Mouse (Mus musculus) frontal cortex, postnatal 25 days (tissue): ENCODE data around the gene Cdca3.
"Not testable (repeated sequence)": the region's sequence is repeated elsewhere in the genome, so short reads cannot be mapped to it uniquely, and the experiment has no call there.

Source experiments
- DNase-seq, 2 experiments: peaks; one replicate each; pipeline ENCODE4 v3.0.0; 2022; ENCODE audit warnings: low spot score in 2 of 2

The Cdca3 gene

GRCm38 (mm10) chr6:124828868-124829798, at the start of gene Cdca3, which contains the start of gene Usp5:
Gene Cdca3, plus strand, starts transcription at chr6:124829547.
Gene Usp5, minus strand, starts transcription at chr6:124829484.
- DNase-seq, result peak; percentile 95 to 98

GRCm38 (mm10) chr6:124779984-124780416, 49.3 kb upstream of the Cdca3 start:
- DNase-seq, result no peak

GRCm38 (mm10) chr6:124780917-124781316, 48.4 kb upstream of the Cdca3 start:
- no peak for DNase-seq

DNA sequence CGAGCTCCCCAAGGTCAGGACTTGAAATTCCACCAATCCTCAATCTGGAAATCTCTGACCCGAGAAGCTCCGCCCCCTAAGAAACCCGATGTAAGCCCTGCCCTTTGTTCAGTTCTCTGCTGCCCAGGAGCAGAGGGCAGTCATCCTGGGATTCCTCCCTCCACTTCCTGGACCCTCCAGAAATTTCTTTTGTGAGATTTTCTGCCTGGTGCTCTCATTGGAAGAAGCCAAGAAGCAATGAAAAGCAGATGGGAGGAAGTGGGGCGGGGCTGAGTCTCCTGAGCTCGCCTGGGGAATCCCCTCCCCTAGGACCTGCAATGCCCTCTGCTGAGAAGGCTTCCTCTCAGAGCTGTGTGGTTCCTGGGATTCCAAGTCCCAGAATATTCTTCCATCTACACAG, 46.9 kb upstream of the Cdca3 start:
- DNase-seq, result no peak

DNA sequence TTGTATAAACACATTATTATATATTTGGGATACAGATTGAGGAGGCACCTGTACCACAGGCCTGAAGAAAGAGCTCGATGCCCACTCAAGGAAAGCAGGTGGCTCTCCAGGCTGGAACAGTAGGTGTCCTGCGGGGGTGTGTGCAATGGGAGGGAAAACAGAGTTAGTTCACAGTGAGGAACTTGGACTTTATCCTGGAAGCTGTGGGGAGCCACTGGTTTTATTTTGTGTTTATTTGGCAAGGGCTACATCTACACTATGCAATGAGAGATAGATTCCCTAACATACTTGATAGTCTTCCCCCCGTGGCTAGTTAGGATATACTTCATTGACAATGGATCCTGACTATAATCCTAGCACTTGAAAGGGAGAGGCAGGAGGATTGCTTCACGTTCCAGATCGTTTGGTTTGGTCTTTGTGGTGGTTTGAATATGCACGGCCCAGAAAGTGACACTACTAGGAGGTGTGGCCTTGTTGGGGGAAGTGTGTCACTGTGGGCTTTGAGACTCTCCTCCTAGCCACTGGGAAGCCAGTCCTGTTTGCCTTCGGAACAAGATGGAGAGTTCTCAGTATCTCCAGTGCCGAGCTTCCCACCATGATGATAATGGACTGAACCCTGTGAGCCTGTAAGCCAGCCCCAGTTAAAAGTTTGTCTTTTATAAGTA, 42.5 kb upstream of the Cdca3 start:
- no peak for DNase-seq

GRCm38 (mm10) chr6:124787722-124788121, 41.6 kb upstream of the Cdca3 start:
- DNase-seq, result no peak

DNA sequence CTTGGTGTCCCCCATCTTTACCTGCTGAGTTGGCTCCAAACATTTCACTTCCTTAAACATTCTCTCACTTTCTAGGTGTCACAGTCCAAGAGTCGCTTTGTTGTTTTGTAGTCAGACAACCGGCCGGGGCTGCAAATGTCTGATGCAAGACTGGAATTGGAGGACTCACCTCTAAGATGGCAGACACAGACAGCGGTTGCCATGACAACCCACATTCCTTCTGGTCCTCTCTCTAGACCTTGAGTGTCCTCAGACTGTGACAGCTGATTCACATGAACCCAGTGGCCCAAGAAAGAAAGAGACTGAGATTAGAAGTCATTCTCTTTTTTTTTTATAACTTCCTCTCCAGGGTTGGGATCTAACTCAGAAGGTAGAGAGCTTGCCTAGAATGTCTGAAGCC, 39.8 kb upstream of the Cdca3 start:
- no peak for DNase-seq

DNA sequence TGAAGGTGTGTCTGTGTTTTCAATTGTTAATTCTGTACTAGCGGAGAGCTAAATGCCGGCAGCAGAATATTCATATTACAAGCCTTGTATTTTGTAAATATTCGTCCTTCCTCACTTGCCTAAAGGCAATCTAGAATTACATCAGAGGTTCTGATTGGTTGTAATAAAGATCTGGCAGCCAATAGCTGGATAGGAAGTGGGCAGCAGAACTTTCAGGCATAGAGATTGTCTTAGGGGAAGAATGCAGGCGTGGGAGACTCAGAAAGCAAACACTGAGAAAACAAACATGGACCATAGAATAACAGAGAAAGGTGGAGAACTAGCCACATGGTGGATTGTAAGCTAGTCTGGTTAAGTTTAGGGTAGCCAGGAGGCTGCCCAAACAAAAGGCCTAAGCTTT, 39.2 kb upstream of the Cdca3 start:
- DNase-seq, result no peak

- DNase-seq, result no peak
Measured at GRCm38 (mm10) chr6:124791911-124792310, 37.4 kb upstream of the Cdca3 start.

GRCm38 (mm10) chr6:124795781-124796180, 33.6 kb upstream of the Cdca3 start:
- DNase-seq, result no peak

GRCm38 (mm10) chr6:124796200-124796599, 33.1 kb upstream of the Cdca3 start:
- no peak for DNase-seq

GRCm38 (mm10) chr6:124802400-124802799, 26.9 kb upstream of the Cdca3 start:
- DNase-seq, result not testable (repeated sequence)

DNA sequence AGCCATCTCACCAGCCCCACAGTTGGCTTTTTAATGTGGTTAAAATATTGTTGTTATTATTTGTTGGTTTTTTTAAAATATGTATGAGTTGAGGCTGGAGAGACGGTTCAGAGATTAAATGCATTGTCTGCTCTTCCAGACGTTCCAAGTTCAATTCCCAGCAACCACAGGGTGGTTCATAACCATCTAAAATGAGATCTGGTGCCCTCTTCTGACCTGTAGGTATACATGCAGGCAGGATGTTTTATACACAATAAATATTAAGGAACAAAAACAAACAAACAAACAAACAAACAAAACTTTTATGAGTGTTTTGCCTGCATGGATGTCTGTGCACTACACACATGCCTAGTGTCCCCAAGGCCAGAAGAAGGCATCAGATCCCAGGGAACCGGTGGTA, 26.3 kb upstream of the Cdca3 start:
- no peak for DNase-seq

DNA sequence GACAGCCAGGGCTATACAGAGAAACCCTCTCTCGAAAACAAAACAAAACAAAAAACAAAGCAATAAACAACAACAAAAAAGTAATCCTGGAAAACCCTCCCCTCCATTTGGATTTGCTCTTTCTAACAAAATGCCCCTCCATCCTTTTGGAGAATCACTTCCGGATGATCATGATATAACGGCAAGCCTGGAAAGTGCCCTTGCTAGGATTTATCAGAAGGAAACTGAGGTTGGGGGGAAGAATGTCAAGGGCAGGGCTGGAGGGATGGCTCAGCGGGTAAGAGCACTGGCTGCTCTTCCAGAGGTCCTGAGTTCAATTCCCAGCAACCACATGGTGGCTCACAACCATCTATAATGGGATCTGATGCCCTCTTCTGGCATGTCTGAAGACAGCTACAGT, 25.7 kb upstream of the Cdca3 start:
- DNase-seq, result not testable (repeated sequence)

- DNase-seq, result no peak
Measured at GRCm38 (mm10) chr6:124804341-124804740, 25.0 kb upstream of the Cdca3 start.

DNA sequence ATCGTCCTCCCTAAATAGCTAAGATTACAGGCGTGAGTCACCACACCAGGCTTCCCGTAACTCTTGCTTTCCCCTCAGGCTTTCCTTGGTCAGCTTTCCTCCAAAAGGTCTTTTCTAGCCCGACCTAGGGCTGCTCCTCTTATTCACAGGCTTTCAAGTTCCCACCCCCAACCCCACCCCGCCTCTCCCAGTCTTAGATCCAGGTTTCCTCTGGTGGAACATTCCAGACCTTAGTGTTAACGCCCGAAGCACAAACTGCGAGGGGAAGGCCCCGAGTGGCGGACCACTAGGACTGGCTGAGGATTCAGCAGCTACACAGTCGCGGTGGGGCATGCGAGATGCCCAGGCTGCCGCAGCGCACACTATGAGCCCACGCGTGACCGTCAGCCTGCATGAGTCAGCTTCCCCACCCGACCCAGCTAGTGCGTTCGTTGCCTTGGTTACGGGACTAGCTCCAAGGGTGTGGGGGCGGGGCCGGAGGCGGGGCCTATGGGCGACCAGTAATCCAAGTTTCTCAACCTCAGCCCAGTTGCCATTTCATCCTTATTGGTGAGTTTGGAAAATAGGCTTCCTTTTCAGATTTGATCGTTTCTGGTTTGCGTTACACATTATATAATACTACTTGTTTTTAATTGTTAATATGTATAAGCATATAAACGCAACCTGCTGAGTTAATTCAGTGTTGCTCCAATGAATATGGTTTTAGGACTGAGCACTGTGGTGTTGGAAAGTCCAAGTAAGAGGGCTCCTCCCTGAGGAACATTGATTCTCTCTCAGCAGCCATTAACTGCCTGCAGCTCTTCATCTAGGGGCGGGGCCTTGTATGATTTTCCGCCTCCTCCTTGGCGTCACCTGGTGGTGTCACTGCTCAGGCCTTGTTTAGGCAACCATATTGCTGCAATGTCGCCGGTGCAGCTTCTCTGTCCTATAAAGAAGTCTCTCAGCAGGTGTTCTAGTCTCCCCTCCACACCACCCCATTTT, 23.7 kb upstream of the Cdca3 start:
- peak; percentile 89 to 97 for DNase-seq

DNA sequence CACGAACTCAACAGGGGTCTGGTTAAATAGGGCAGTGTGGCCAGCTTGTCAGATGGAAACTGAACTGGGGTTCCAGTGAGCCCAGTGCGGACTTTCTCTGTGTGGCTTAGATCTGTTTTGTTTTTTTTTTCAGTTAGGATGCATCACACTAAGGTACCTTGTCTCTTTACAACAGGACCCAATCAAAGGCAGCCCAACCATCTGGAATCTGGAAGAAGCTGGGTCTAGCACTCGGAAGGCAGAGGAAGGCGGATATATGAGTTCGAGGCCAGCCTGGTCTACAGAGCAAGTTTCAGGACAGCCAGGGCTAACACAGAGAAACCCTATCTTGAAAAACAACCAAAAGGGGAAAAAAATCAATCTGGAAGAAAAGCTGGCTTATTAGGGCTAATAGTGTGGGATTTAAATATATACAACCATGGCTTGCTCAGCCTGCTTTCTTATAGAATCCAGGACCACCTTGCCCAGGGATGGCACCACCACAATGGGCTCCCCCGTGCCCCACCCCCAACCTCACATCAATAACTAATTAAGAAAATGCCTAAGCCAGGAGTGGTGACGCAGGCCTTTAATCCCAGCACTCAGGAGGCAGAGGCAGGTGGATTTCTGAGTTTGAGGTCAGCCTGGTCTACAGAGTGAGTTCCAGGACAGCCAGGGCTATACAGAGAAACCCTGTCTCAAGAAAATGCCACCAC, 22.8 kb upstream of the Cdca3 start:
- DNase-seq, result no peak

DNA sequence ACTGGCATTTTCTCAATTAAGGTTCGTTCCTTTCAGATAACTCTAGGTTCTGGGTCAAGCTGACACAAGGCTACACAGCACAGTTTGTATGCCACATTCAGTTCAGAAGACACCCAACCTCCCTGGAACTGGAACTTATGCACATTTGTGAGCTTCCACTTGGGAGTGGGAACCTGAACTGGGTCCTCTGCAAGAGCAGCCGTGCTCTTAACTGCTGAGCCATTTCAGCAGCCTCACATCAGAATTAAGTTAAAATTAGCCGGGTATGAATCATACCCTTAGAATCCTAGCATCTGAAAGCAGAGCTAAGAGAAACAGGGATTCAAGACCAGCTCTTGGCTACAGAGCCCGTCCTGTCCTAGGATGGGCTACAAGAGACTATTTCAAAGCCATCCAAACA, 22.0 kb upstream of the Cdca3 start:
- DNase-seq, result no peak

GRCm38 (mm10) chr6:124807986-124808357, 21.4 kb upstream of the Cdca3 start:
- DNase-seq, result no peak

- no peak for DNase-seq
Measured at GRCm38 (mm10) chr6:124808358-124809012, 20.9 kb upstream of the Cdca3 start, which contains the start of gene Spsb2. Gene Spsb2, plus strand, starts transcription at chr6:124808661.
